Mouse (Mus musculus) heart, adult 2 months (tissue): ENCODE data around the gene Fermt2.
A peak's percentile ranks its signal among the peaks of the same experiment; 100 is the strongest.

Source experiments
- CTCF ChIP-seq: fragments of 200-600 bp; IDR thresholded peaks from 2 replicates; pipeline ENCODE4 v1.8.1; 2022; ENCODE audit warnings: antibody characterized with exemption, mild to moderate bottlenecking, moderate library complexity
- EP300 ChIP-seq: fragments of 200-500 bp; IDR thresholded peaks from 2 replicates; pipeline ENCODE4 v1.6.1; 2011; ENCODE audit warnings: low read depth, low read length, control low read depth; ENCODE audit not compliant: insufficient read depth
- POLR2A ChIP-seq: fragments of 200-500 bp; IDR thresholded peaks from 2 replicates; pipeline ENCODE4 v1.6.1; 2011; ENCODE audit warnings: mild to moderate bottlenecking, low read depth, low read length, control low read depth; ENCODE audit not compliant: insufficient read depth

- TF ChIP-seq POLR2A = no peak
- peak; percentile 91; the same call in 1 of the 2 replicates for TF ChIP-seq EP300
- TF ChIP-seq CTCF = no peak
Measured at GRCm38 (mm10) chr14:45452861-45453512, 76.9 kb downstream of the Fermt2 start.
